Mouse (Mus musculus) lung, embryonic 15.5 days (tissue): ENCODE measurements around the gene Rpp25l. TPM values are rescaled to one million over a fixed set of nuclear protein-coding genes. Genes with fewer than 3 reads are reported as not detected.
"Not testable (repeated sequence)": the region's sequence is repeated elsewhere in the genome, so short reads cannot be mapped to it uniquely, and the experiment has no call there.

Experiments
- ATAC-seq: fragments of 200-750 bp; cut with Nextera tagmentation; 2 replicates; pipeline ENCODE4 v1.8.0; 2017; ENCODE audit warnings: moderate number of reproducible peaks, borderline replicate concordance; ENCODE audit not compliant: low FRiP score, low TSS enrichment; ENCODE audit errors: extremely low read depth
- H3K27ac ChIP-seq: fragments of 300-500 bp; sonication (generic); 2 replicates; pipeline ENCODE4 v1.5.1; 2015; ENCODE audit warnings: moderate library complexity, mild to moderate bottlenecking, inconsistent platforms
- H3K27me3 ChIP-seq: fragments of 300-500 bp; sonication (generic); 2 replicates; pipeline ENCODE4 v1.6.1; 2015; ENCODE audit warnings: inconsistent platforms
- H3K36me3 ChIP-seq: fragments of 300-500 bp; sonication (generic); 2 replicates; pipeline ENCODE4 v1.6.1; 2015; ENCODE audit warnings: inconsistent platforms
- H3K4me1 ChIP-seq: fragments of 300-500 bp; sonication (generic); 2 replicates; pipeline ENCODE4 v1.6.1; 2015; ENCODE audit warnings: inconsistent platforms
- H3K4me2 ChIP-seq: fragments of 300-500 bp; sonication (generic); 2 replicates; pipeline ENCODE4 v1.6.1; 2015; ENCODE audit warnings: inconsistent platforms, mild to moderate bottlenecking, moderate library complexity
- H3K4me3 ChIP-seq: fragments of 300-500 bp; sonication (generic); 2 replicates; pipeline ENCODE4 v1.5.1; 2015; ENCODE audit warnings: mild to moderate bottlenecking, inconsistent platforms
- H3K9ac ChIP-seq: fragments of 300-500 bp; sonication (generic); 2 replicates; pipeline ENCODE4 v1.6.1; 2015; ENCODE audit warnings: inconsistent platforms
- H3K9me3 ChIP-seq: fragments of 300-500 bp; sonication (generic); 2 replicates; pipeline ENCODE4 v1.6.1; 2016; ENCODE audit warnings: inconsistent platforms
- WGBS: fragments of 180-500 bp; shearing (Covaris S2); methylation state at CpG from one replicate; pipeline ENCODE4 v1.1.7; 2015; 5-methylcytosine and 5-hydroxymethylcytosine counted together
- polyA plus RNA-seq: library from polyadenylated mRNA; unstranded; fragments of >200 nt; fragmentation: Nextera tagmentation; extraction: Ambion mirVana; gene quantifications from 2 replicates; pipeline ENCODE4 v1.2.1, GENCODE M21; 2015

Rpp25l gene
- polyA plus RNA-seq, 1 experiment from 2014 or later = 80.4 TPM

GRCm38 (mm10) chr4:41693511-41693910, 19.8 kb downstream of the Rpp25l start:
- ATAC-seq, H3K27ac ChIP-seq, H3K4me2 ChIP-seq, H3K4me3 ChIP-seq, H3K9ac ChIP-seq, H3K36me3 ChIP-seq, H3K4me1 ChIP-seq, H3K9me3 ChIP-seq, H3K27me3 ChIP-seq: not testable (repeated sequence)
- WGBS = 23% methylated on average over 4 of the region's 4 CpGs

- not testable (repeated sequence) for H3K9ac ChIP-seq, H3K4me3 ChIP-seq, H3K4me1 ChIP-seq, H3K9me3 ChIP-seq, H3K36me3 ChIP-seq, H3K27ac ChIP-seq, H3K4me2 ChIP-seq, H3K27me3 ChIP-seq
- no CpG with 5 or more reads among the region's 4 CpGs for WGBS
- ATAC-seq = peak; percentile 47; the same call in 1 of the 2 replicates
Observed at GRCm38 (mm10) chr4:41690014-41690413, 23.3 kb downstream of the Rpp25l start.

- H3K4me1 ChIP-seq, H3K4me3 ChIP-seq, H3K9me3 ChIP-seq, ATAC-seq, H3K9ac ChIP-seq, H3K27me3 ChIP-seq, H3K4me2 ChIP-seq, H3K36me3 ChIP-seq: not testable (repeated sequence)
- H3K27ac ChIP-seq = peak overlapping the region; percentile 70
- 27% methylated on average over 1 of the region's 1 CpGs for WGBS
Observed at GRCm38 (mm10) chr4:41688562-41688961, 24.8 kb downstream of the Rpp25l start.

- H3K9ac ChIP-seq, H3K4me2 ChIP-seq, ATAC-seq, H3K4me3 ChIP-seq, H3K27me3 ChIP-seq, H3K27ac ChIP-seq, H3K36me3 ChIP-seq, H3K9me3 ChIP-seq: not testable (repeated sequence)
- WGBS = 65% methylated on average over 10 of the region's 10 CpGs
- H3K4me1 ChIP-seq = peaks cover 18% of the 10 kb centered on the region
Observed at GRCm38 (mm10) chr4:41685882-41686492, 27.3 kb downstream of the Rpp25l start.

- not testable (repeated sequence) for H3K27me3 ChIP-seq, H3K9ac ChIP-seq, ATAC-seq, H3K4me3 ChIP-seq, H3K36me3 ChIP-seq, H3K9me3 ChIP-seq, H3K27ac ChIP-seq
- Histone ChIP-seq H3K4me2 (peak overlapping the region; percentile 35), H3K4me1 (peaks cover 18% of the 10 kb centered on the region)
- WGBS = 1% methylated on average over 14 of the region's 14 CpGs
Observed at GRCm38 (mm10) chr4:41684931-41685453, 28.3 kb downstream of the Rpp25l start.

- 5% methylated on average over 27 of the region's 27 CpGs for WGBS
- not testable (repeated sequence) for H3K27ac ChIP-seq
Observed at GRCm38 (mm10) chr4:41684131-41684930, 29.0 kb downstream of the Rpp25l start.

GRCm38 (mm10) chr4:41683303-41683702, 30.0 kb downstream of the Rpp25l start:
- 0% methylated on average over 1 of the region's 27 CpGs for WGBS
- H3K27me3 ChIP-seq, H3K9ac ChIP-seq, H3K9me3 ChIP-seq, H3K36me3 ChIP-seq, H3K27ac ChIP-seq: not testable (repeated sequence)
- Histone ChIP-seq H3K4me3 (peak overlapping the region; percentile 24; the same call in 1 of the 2 replicates), H3K4me2 (peak overlapping the region; percentile 48), H3K4me1 (peaks cover 30% of the 10 kb centered on the region)
- peak; percentile 45; the same call in 1 of the 2 replicates for ATAC-seq

More at GRCm38 (mm10) chr4:41684131-41684930, 29.0 kb downstream of the Rpp25l start:
- H3K9ac ChIP-seq, H3K4me3 ChIP-seq, H3K9me3 ChIP-seq, ATAC-seq, H3K27me3 ChIP-seq, H3K36me3 ChIP-seq: not testable (repeated sequence)
- H3K4me2 ChIP-seq = peak overlapping the region; percentile 35
- peaks cover 25% of the 10 kb centered on the region for H3K4me1 ChIP-seq

GRCm38 (mm10) chr4:41682789-41683188, 30.5 kb downstream of the Rpp25l start:
- no peaks in the 10 kb centered on the region for H3K36me3 ChIP-seq
- H3K27ac ChIP-seq = peak overlapping the region; percentile 47
- ATAC-seq = no peak
- 0 out of 2 replicates have a peak, but pooled peaks cover 5% of the 10 kb centered on the region for H3K27me3 ChIP-seq
- no peak overlapping the region for H3K4me3 ChIP-seq
- H3K9me3 ChIP-seq = no peaks in the 10 kb centered on the region
- H3K4me1 ChIP-seq = peaks cover 34% of the 10 kb centered on the region
- H3K4me2 ChIP-seq = peak overlapping the region; percentile 48
- H3K9ac ChIP-seq = peak overlapping the region; percentile 7; the same call in 1 of the 2 replicates
- WGBS = 27% methylated on average over 6 of the region's 6 CpGs

GRCm38 (mm10) chr4:41681947-41682346, 31.4 kb downstream of the Rpp25l start:
- Histone ChIP-seq H3K4me2 (no peak overlapping the region), H3K4me1 (peaks cover 41% of the 10 kb centered on the region), H3K36me3 (no peaks in the 10 kb centered on the region), H3K27me3 (0 out of 2 replicates have a peak, but pooled peaks cover 5% of the 10 kb centered on the region), H3K9ac (no peak overlapping the region), H3K9me3 (no peaks in the 10 kb centered on the region), H3K4me3 (no peak overlapping the region), H3K27ac (peak overlapping the region; percentile 41)
- ATAC-seq = no peak
- WGBS = 58% methylated on average over 10 of the region's 10 CpGs

- WGBS = 60% methylated on average over 4 of the region's 4 CpGs
- H3K4me2 ChIP-seq = no peak overlapping the region
- H3K36me3 ChIP-seq = no peaks in the 10 kb centered on the region
- H3K27me3 ChIP-seq = 0 out of 2 replicates have a peak, but pooled peaks cover 5% of the 10 kb centered on the region
- H3K4me3 ChIP-seq = no peak overlapping the region
- H3K4me1 ChIP-seq = peaks cover 49% of the 10 kb centered on the region
- no peak overlapping the region for H3K27ac ChIP-seq
- H3K9me3 ChIP-seq = no peaks in the 10 kb centered on the region
- ATAC-seq = no peak
- H3K9ac ChIP-seq = no peak overlapping the region
Observed at GRCm38 (mm10) chr4:41681176-41681575, 32.2 kb downstream of the Rpp25l start.

GRCm38 (mm10) chr4:41679291-41679690, 34.0 kb downstream of the Rpp25l start:
- WGBS = 50% methylated on average over 1 of the region's 2 CpGs
- Histone ChIP-seq H3K27ac (no peak overlapping the region), H3K36me3 (no peaks in the 10 kb centered on the region), H3K4me1 (peaks cover 53% of the 10 kb centered on the region), H3K4me2 (no peak overlapping the region), H3K27me3 (0 out of 2 replicates have a peak, but pooled peaks cover 5% of the 10 kb centered on the region), H3K9ac (no peak overlapping the region), H3K9me3 (no peaks in the 10 kb centered on the region), H3K4me3 (no peak overlapping the region)
- 0 out of 2 replicates have a peak, but pooled peaks have one; percentile 32 for ATAC-seq

- H3K36me3 ChIP-seq = no peaks in the 10 kb centered on the region
- H3K27ac ChIP-seq = no peak overlapping the region
- 0 out of 2 replicates have a peak, but pooled peaks cover 5% of the 10 kb centered on the region for H3K27me3 ChIP-seq
- WGBS = 38% methylated on average over 6 of the region's 6 CpGs
- peaks cover 52% of the 10 kb centered on the region for H3K4me1 ChIP-seq
- H3K9me3 ChIP-seq = no peaks in the 10 kb centered on the region
- no peak overlapping the region for H3K9ac ChIP-seq
- H3K4me2 ChIP-seq = no peak overlapping the region
- no peak overlapping the region for H3K4me3 ChIP-seq
- ATAC-seq = no peak
Observed at GRCm38 (mm10) chr4:41678863-41679262, 34.5 kb downstream of the Rpp25l start.
